In the genomic region with DNA sequence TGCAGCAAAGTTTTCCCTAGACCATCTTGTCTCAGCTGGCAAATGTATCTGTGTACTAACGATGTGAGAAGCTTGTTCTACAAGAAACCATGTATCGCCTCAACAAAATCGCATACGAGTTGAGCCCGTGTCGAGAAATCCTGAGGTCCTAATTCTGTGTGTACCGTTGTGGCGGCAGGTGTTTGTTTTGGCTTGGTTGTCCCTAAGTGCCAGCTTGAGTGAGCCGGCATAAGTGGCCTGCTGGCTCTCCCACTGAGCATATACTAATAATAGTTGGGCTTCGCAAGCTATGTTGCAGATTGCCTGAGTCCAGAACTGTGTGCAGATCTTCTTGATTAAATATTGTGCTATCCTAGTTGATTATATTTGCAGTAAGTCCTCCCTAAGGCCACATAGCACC, we compare ENCODE assay signal across 24 mouse cellular contexts. TPM values are rescaled to one million over a fixed set of nuclear protein-coding genes. Genes with fewer than 3 reads are reported as not detected.
DNase-seq lines count a peak whose midpoint lies in the region; ATAC-seq and TF ChIP-seq lines count a peak whose summit lies in the region.
"Had no signal": no experiment of that assay in that cellular context is flagged by ENCODE, and none has a peak within 500 bp of the region (broad histone marks: within the 10 kb centered on the region; RNA-seq: fewer than 3 reads in every experiment).

No protein-coding gene starts in this region.

- no peak overlapping the region for H3K27ac ChIP-seq in lung, embryonic 16.5 days (ENCODE audit: low read length)
- H3K27ac ChIP-seq in kidney, adult 2 months (ENCODE audit: insufficient read depth, low read depth, low read length) = no peak overlapping the region
- H3K27ac ChIP-seq: hindbrain, embryonic 13.5 days; limb, embryonic 12.5 days; liver, embryonic 12.5 days; lung, embryonic 15.5 days; midbrain, embryonic 10.5 days; stomach, embryonic 15.5 days had no signal

- no peaks in the 10 kb centered on the region for H3K9me3 ChIP-seq in lung, embryonic 16.5 days (ENCODE audit: control insufficient read depth, low read length)
- H3K9me3 ChIP-seq: G1E; hindbrain, embryonic 13.5 days; limb, embryonic 12.5 days; liver, embryonic 12.5 days; lung, embryonic 15.5 days; midbrain, embryonic 10.5 days; stomach, embryonic 15.5 days had no signal

- WGBS in lung, embryonic 16.5 days = 78% methylated on average over 10 of the region's 10 CpGs
- 85% methylated on average over 10 of the region's 10 CpGs for WGBS in kidney, adult 2 months

- no peaks in the 10 kb centered on the region for H3K4me1 ChIP-seq in lung, embryonic 16.5 days (replicated peaks; ENCODE audit: control insufficient read depth, insufficient read depth, low read length)
- no peaks in the 10 kb centered on the region for H3K4me1 ChIP-seq in kidney, adult 2 months (ENCODE audit: control insufficient read depth, insufficient read depth, low read length)
- H3K4me1 ChIP-seq: hindbrain, embryonic 13.5 days; liver, embryonic 12.5 days; lung, embryonic 15.5 days; stomach, embryonic 15.5 days had no signal

- no peak for TF ChIP-seq POLR2A in brain, embryonic 14.5 days (IDR thresholded peaks at IDR 0.05; ENCODE audit: borderline replicate concordance, extremely low read depth, insufficient read depth, insufficient read length, poor library complexity, severe bottlenecking)
- no peak for TF ChIP-seq POLR2A in kidney, adult 2 months (IDR thresholded peaks at IDR 0.05; ENCODE audit: low read depth, low read length)

- intact Hi-C loops in heart, postnatal 25 days (cut with DNase I) = no loop called here

- H3K4me3 ChIP-seq in lung, embryonic 16.5 days (ENCODE audit: low read length) = no peak overlapping the region
- H3K4me3 ChIP-seq in kidney, adult 2 months (ENCODE audit: insufficient read depth, low read depth, low read length) = no peak overlapping the region
- H3K4me3 ChIP-seq: hindbrain, embryonic 13.5 days; limb, embryonic 12.5 days; liver, embryonic 12.5 days; lung, embryonic 15.5 days; midbrain, embryonic 10.5 days; stomach, embryonic 15.5 days had no signal

- peaks cover 8% of the 10 kb centered on the region for H3K36me3 ChIP-seq in lung, embryonic 16.5 days (ENCODE audit: control insufficient read depth, insufficient read depth, low read length)
- peaks cover 3% of the 10 kb centered on the region; the same call in 1 of the 2 replicates for H3K36me3 ChIP-seq in kidney, adult 2 months (ENCODE audit: control insufficient read depth, insufficient read depth, low read length)

- TF ChIP-seq CTCF in brain, embryonic 14.5 days (IDR thresholded peaks at IDR 0.05; ENCODE audit: borderline replicate concordance, extremely low read depth, insufficient read depth, insufficient read length) = no peak
- TF ChIP-seq CTCF in kidney, adult 2 months (conservative IDR thresholded peaks at IDR 0.05; ENCODE audit: insufficient read depth, insufficient read length, low read depth, low read length) = no peak

- 0 out of 2 replicates have a peak, but pooled peaks have one; percentile 49 for ATAC-seq in lung, embryonic 16.5 days (ENCODE audit: low read depth)
- ATAC-seq: activated CD4-positive, CD25-positive, alpha-beta regulatory T cell, adult 4 months; forebrain, embryonic 16.5 days; inflammation-experienced regulatory T-cells, adult 6 months; liver, embryonic 12.5 days had no signal

- H3K9ac ChIP-seq in lung, embryonic 16.5 days (ENCODE audit: low read length) = no peak overlapping the region
- H3K9ac ChIP-seq: hindbrain, embryonic 13.5 days; limb, embryonic 12.5 days; liver, embryonic 12.5 days; lung, embryonic 15.5 days; stomach, embryonic 15.5 days had no signal

- peak; percentile 13 to 19 for DNase-seq in heart, adult 18-20 months
- no peak for DNase-seq in heart, postnatal 25 days (ENCODE audit: low spot score)
- DNase-seq in brain, embryonic 14.5 days (ENCODE audit: low read depth) = peak; percentile 31
- DNase-seq in cerebellum, adult 9-10 months = peak; percentile 93
- no peak for DNase-seq in frontal cortex, postnatal 36 days (ENCODE audit: low spot score in 2 of 2)
- DNase-seq in kidney, adult 2 months = no peak
- DNase-seq in left cerebral cortex, adult 8-10 months (ENCODE audit: low spot score in 2 of 2) = no peak
- DNase-seq: adrenal gland, postnatal 25 days; kidney, adult 9 months; kidney, postnatal 25 days; layer of hippocampus, adult 9-11 months; retina, postnatal 1 day; thymus, adult 18-20 months had no signal

- no peak overlapping the region for H3K4me2 ChIP-seq in lung, embryonic 16.5 days (ENCODE audit: low read depth, low read length)
- H3K4me2 ChIP-seq: hindbrain, embryonic 13.5 days; limb, embryonic 12.5 days; liver, embryonic 12.5 days; lung, embryonic 15.5 days; stomach, embryonic 15.5 days had no signal

- no peaks in the 10 kb centered on the region for H3K27me3 ChIP-seq in lung, embryonic 16.5 days (ENCODE audit: control insufficient read depth, insufficient read depth, low read depth, low read length)
- H3K27me3 ChIP-seq in kidney, adult 2 months (replicated peaks; ENCODE audit: control insufficient read depth, insufficient read depth, low read length) = no peaks in the 10 kb centered on the region
- H3K27me3 ChIP-seq: hindbrain, embryonic 13.5 days; limb, embryonic 12.5 days; liver, embryonic 12.5 days; lung, embryonic 15.5 days; stomach, embryonic 15.5 days had no signal

RNA-seq across cellular contexts. Expression of a gene that starts 18.4 kb away (rescaled TPM):
- total RNA-seq in heart, adult 18-20 months (2021) = 10 to 100 TPM; 14.0 to 17.4 TPM
- total RNA-seq in heart, postnatal 25 days (2021) = 10 to 100 TPM; 13.2 to 14.9 TPM
- polyA plus RNA-seq in brain, embryonic 14.5 days (2012; rRNA removed) = 8.6 and 12.5 TPM in 2 replicates
- polyA plus RNA-seq in lung, embryonic 16.5 days (2015; fragmentation: Nextera tagmentation; extraction: Ambion mirVana) = 16.9 and 18.0 TPM in 2 replicates
- polyA plus RNA-seq in kidney, adult 2 months (2012; rRNA removed) = 12.3 and 14.7 TPM in 2 replicates
- total RNA-seq in left cerebral cortex, adult 8-10 months (2022) = 10 to 100 TPM; 63.7 to 73.2 (median 72.0) TPM

RNA-seq across cellular contexts. Expression of a gene that starts 18.5 kb away (rescaled TPM):
- 10 to 100 TPM; 10.2 to 11.4 TPM for total RNA-seq in heart, adult 18-20 months (2021)
- total RNA-seq in heart, postnatal 25 days (2021) = 10 to 100 TPM; 14.9 to 18.7 TPM
- polyA plus RNA-seq in brain, embryonic 14.5 days (2012; rRNA removed) = 21.8 and 26.4 TPM in 2 replicates
- 30.3 and 34.6 TPM in 2 replicates for polyA plus RNA-seq in lung, embryonic 16.5 days (2015; fragmentation: Nextera tagmentation; extraction: Ambion mirVana)
- polyA plus RNA-seq in kidney, adult 2 months (2012; rRNA removed) = 9.2 and 14.6 TPM in 2 replicates
- 10 to 100 TPM; 24.8 to 34.4 (median 28.8) TPM for total RNA-seq in left cerebral cortex, adult 8-10 months (2022)

Comparison
In these comparisons a context has a peak if more than half of its experiments do, and no peak if none do; other contexts are left out.
1. DNase-seq: peak in heart, adult 18-20 months (2 of 2), brain, embryonic 14.5 days (single experiment) and cerebellum, adult 9-10 months (single experiment); none in heart, postnatal 25 days (single experiment), frontal cortex, postnatal 36 days (0 of 2), kidney, adult 2 months (single experiment) and left cerebral cortex, adult 8-10 months (0 of 2).